In genomic region chr8:99415966-99416781, GRCm38 (mm10) we compare ENCODE assay signal across 8 mouse cellular contexts. TPM values are rescaled to one million over a fixed set of nuclear protein-coding genes. Genes with fewer than 3 reads are reported as not detected.
DNase-seq lines count a peak whose midpoint lies in the region; ATAC-seq and TF ChIP-seq lines count a peak whose summit lies in the region.

Gene Cdh8, minus strand, starts transcription at chr8:99416471.

- no peak for ATAC-seq in liver, postnatal 0 days
- peak; percentile 65 for ATAC-seq in heart, embryonic 16.5 days (replicated peaks; ENCODE audit: extremely low read depth, insufficient read depth, low FRiP score)
- ATAC-seq in inflammation-experienced regulatory T-cells, adult 6 months, result no peak

- H3K9ac ChIP-seq in liver, postnatal 0 days (replicated peaks), result no peak within 1 kb of the TSS
- peak within 1 kb of the TSS; percentile 46 for H3K9ac ChIP-seq in heart, embryonic 16.5 days (ENCODE audit: low read length)

- 3% methylated on average over 58 of the region's 58 CpGs for WGBS in liver, postnatal 0 days (ENCODE audit: insufficient replicate concordance)
- under 1% methylated on average over 58 of the region's 58 CpGs for WGBS in heart, embryonic 16.5 days

- no peak within 1 kb of the TSS; the same call in 1 of the 2 replicates for H3K4me2 ChIP-seq in liver, postnatal 0 days (ENCODE audit: low read depth, low read length)
- peak within 1 kb of the TSS; percentile 96 for H3K4me2 ChIP-seq in heart, embryonic 16.5 days (ENCODE audit: low read depth, low read length)

- TF ChIP-seq EP300 in liver, postnatal 0 days (IDR thresholded peaks at IDR 0.05; ENCODE audit: low read depth), result no peak

- peak; percentile 29 for DNase-seq in liver
- no peak for DNase-seq in liver, postnatal 0 days
- DNase-seq in embryo, embryonic 9.5 days (ENCODE audit: extremely low spot score), result peak; percentile 72
- DNase-seq in left cerebral cortex, adult 2 months (ENCODE audit: extremely low spot score in 1 of 2, low spot score in 2 of 2), result peak; percentile 77 to 78
- DNase-seq in neural tube, embryonic 10.5 days (ENCODE audit: extremely low spot score, low spot score), result peak; percentile 67
- no peak for DNase-seq in urinary bladder, postnatal 36 days (ENCODE audit: low spot score in 2 of 2)

- no peaks in the 10 kb centered on the region for H3K4me1 ChIP-seq in liver, postnatal 0 days (ENCODE audit: insufficient read depth)
- H3K4me1 ChIP-seq in heart, embryonic 16.5 days (ENCODE audit: control insufficient read depth, insufficient read depth, low read length), result peaks cover 6% of the 10 kb centered on the region; the same call in 1 of the 2 replicates

- no peak within 1 kb of the TSS for H3K27ac ChIP-seq in liver, postnatal 0 days (ENCODE audit: low read depth)
- no peak within 1 kb of the TSS for H3K27ac ChIP-seq in heart, embryonic 16.5 days (ENCODE audit: low read length)
- H3K27ac ChIP-seq in left cerebral cortex, adult 2 months, result peak within 1 kb of the TSS; percentile 78

- no peaks in the 10 kb centered on the region for H3K36me3 ChIP-seq in liver, postnatal 0 days (replicated peaks; ENCODE audit: insufficient read depth, low read length)
- no peaks in the 10 kb centered on the region for H3K36me3 ChIP-seq in heart, embryonic 16.5 days (ENCODE audit: control insufficient read depth, insufficient read depth)

- no peaks in the 10 kb centered on the region for H3K9me3 ChIP-seq in liver, postnatal 0 days (ENCODE audit: low read length)
- H3K9me3 ChIP-seq in heart, embryonic 16.5 days (replicated peaks; ENCODE audit: control insufficient read depth, low read length), result no peaks in the 10 kb centered on the region

- H3K4me3 ChIP-seq in liver, postnatal 0 days (ENCODE audit: low read depth, low read length), result no peak within 1 kb of the TSS
- H3K4me3 ChIP-seq in heart, embryonic 16.5 days (ENCODE audit: low read length), result peak within 1 kb of the TSS; percentile 62
- peak within 1 kb of the TSS; percentile 70 for H3K4me3 ChIP-seq in left cerebral cortex, adult 2 months

- peaks cover 27% of the 10 kb centered on the region for H3K27me3 ChIP-seq in liver, postnatal 0 days (ENCODE audit: insufficient read depth, low read length)
- peaks cover 39% of the 10 kb centered on the region for H3K27me3 ChIP-seq in heart, embryonic 16.5 days (ENCODE audit: control insufficient read depth, insufficient read depth, low read length)

- TF ChIP-seq CTCF in liver, postnatal 0 days (IDR thresholded peaks at IDR 0.05; ENCODE audit: low read depth), result no peak
- TF ChIP-seq CTCF in left cerebral cortex, adult 2 months (IDR thresholded peaks at IDR 0.05), result no peak

- intact Hi-C loops in left cerebral cortex, adult 2 months (cut with DNase I), result loop anchor here (5.0 kb wide), 1 partner anchor 149 kb away; no protein-coding TSS in a partner anchor

RNA-seq across cellular contexts. Expression of gene Cdh8, which starts in this region (rescaled TPM):
- not detected in 2 replicates for polyA plus RNA-seq in liver, postnatal 0 days (2015; fragmentation: Nextera tagmentation; extraction: Ambion mirVana)
- polyA plus RNA-seq in heart, embryonic 16.5 days (2015; fragmentation: Nextera tagmentation; extraction: Ambion mirVana), result 2.7 and 3.6 TPM in 2 replicates
- 10 to 100 TPM; 46.3 to 46.8 TPM for total RNA-seq in left cerebral cortex, adult 2 months (2021)
- polyA plus RNA-seq in inflammation-experienced regulatory T-cells, adult 6 months (2017; shearing (Covaris generic)), result not detected

Comparison
In these comparisons a context has a peak if more than half of its experiments do, and no peak if none do; other contexts are left out.
1. DNase-seq: peak in liver (single experiment), embryo, embryonic 9.5 days (single experiment), left cerebral cortex, adult 2 months (2 of 2) and neural tube, embryonic 10.5 days (single experiment); none in liver, postnatal 0 days (single experiment) and urinary bladder, postnatal 36 days (0 of 2).